Mouse (Mus musculus): Measurements from ENCODE around the gene Adnp. TPM values are rescaled to one million over a fixed set of nuclear protein-coding genes. Genes with fewer than 3 reads are reported as not detected.

Gene Adnp
- total and polyA plus RNA-seq, 3 experiments: 1.1 to 90.8 (median 45.6) TPM

DNA sequence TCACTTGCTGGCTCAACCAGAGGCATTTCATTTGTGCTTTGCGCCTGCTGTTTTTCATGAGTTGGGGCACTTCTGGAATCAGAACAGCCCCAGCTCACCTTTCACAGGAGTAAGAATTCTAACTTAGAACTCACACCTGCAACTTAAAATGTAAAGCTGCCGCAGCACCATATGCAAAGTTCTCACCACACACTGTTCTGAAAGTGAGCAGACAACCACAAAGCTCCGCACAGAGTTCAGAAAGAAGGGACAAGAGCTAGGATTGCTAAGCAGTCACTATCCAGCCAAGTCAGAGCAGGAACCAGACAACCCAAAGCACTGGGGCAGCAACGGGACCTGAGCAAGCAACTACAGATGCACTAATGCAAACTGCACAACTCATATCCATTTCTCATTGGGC lies 7.4 kb downstream of the Adnp start:
- H3K27me3 ChIP-seq (ENCODE audit: insufficient read depth, low read length): no peaks in the 10 kb centered on the region
- no peak for DNase-seq (ENCODE audit: low spot score)
- TF ChIP-seq GATA1 (IDR thresholded peaks at IDR 0.05; ENCODE audit: borderline replicate concordance, low read length): no peak
- no peak for TF ChIP-seq GATA2 (IDR thresholded peaks at IDR 0.05; ENCODE audit: borderline replicate concordance, low read depth, low read length)
- no peak for TF ChIP-seq CTCF (IDR thresholded peaks at IDR 0.05; ENCODE audit: low read depth, low read length)
- TF ChIP-seq TAL1 (conservative IDR thresholded peaks at IDR 0.05; ENCODE audit: low read depth, low read length): no peak
- no peak for TF ChIP-seq POLR2AphosphoS5 (IDR thresholded peaks at IDR 0.05; ENCODE audit: insufficient replicate concordance, low read depth, low read length)
- H3K36me3 ChIP-seq (replicated peaks): peaks cover 91% of the 10 kb centered on the region
- H3K4me1 ChIP-seq (ENCODE audit: insufficient read depth, low read depth, low read length): peaks cover 62% of the 10 kb centered on the region
- H3K4me3 ChIP-seq (ENCODE audit: low read depth, low read length): no peak overlapping the region
- H3K9me3 ChIP-seq (replicated peaks): no peaks in the 10 kb centered on the region
- no peak for ATAC-seq (ENCODE audit: extremely low read depth, insufficient number of reproducible peaks, low FRiP score, poor library complexity, severe bottlenecking)

DNA sequence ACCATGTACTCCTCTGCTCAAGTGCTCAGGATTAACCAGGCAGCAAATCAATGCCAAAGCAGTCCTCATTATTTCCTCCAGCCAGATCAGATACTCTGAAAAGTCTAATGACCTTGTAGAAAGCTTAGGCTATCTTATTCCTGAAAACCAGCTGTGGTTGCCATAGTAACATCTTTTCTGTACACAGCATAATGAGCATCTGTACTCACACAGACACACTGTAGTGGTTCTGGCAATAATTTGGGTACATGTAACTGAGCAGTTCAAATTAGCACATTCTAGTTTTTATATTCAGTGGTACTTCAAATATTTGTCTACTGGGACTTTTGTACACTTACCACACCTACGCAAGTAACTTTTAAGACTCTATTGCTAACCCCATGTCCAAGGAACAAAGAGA lies 8.5 kb downstream of the Adnp start:
- no peak for ATAC-seq (ENCODE audit: extremely low read depth, insufficient number of reproducible peaks, low FRiP score, poor library complexity, severe bottlenecking)
- Histone ChIP-seq H3K36me3 (replicated peaks) (peaks cover 91% of the 10 kb centered on the region), H3K27me3 (ENCODE audit: insufficient read depth, low read length) (no peaks in the 10 kb centered on the region), H3K4me3 (ENCODE audit: low read depth, low read length) (no peak overlapping the region), H3K4me1 (ENCODE audit: insufficient read depth, low read depth, low read length) (peaks cover 57% of the 10 kb centered on the region), H3K9me3 (replicated peaks) (no peaks in the 10 kb centered on the region)
- no peak for DNase-seq (ENCODE audit: low spot score)
- TF ChIP-seq CTCF (IDR thresholded peaks at IDR 0.05; ENCODE audit: low read depth, low read length): no peak
- TF ChIP-seq TAL1 (conservative IDR thresholded peaks at IDR 0.05; ENCODE audit: low read depth, low read length): no peak
- no peak for TF ChIP-seq POLR2AphosphoS5 (IDR thresholded peaks at IDR 0.05; ENCODE audit: insufficient replicate concordance, low read depth, low read length)
- no peak for TF ChIP-seq GATA1 (IDR thresholded peaks at IDR 0.05; ENCODE audit: borderline replicate concordance, low read length)
- no peak for TF ChIP-seq GATA2 (IDR thresholded peaks at IDR 0.05; ENCODE audit: borderline replicate concordance, low read depth, low read length)

DNA sequence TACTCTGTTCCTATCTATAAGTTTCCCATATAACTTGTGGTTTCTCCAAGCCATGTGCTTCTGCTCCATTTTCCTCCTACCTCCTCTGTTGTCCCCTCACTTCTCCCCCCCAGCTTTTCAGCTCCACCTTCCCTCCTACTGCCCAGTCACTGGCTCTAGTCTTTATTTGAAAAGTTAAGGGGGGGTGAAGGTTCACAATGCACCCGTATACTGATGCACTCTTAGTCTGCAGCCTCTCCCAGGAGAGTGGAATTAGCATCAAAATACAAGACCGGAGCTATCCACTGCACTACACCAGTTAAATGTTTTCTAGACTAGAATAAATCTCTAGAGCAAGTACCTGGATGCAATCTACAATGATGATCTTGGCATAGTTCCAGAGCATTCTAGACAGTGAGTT lies 11.2 kb downstream of the Adnp start:
- Histone ChIP-seq H3K9me3 (replicated peaks) (no peaks in the 10 kb centered on the region), H3K36me3 (replicated peaks) (peaks cover 94% of the 10 kb centered on the region), H3K4me1 (ENCODE audit: insufficient read depth, low read depth, low read length) (peaks cover 55% of the 10 kb centered on the region), H3K27me3 (ENCODE audit: insufficient read depth, low read length) (no peaks in the 10 kb centered on the region), H3K4me3 (ENCODE audit: low read depth, low read length) (no peak overlapping the region)
- DNase-seq (ENCODE audit: low spot score): no peak
- ATAC-seq (ENCODE audit: extremely low read depth, insufficient number of reproducible peaks, low FRiP score, poor library complexity, severe bottlenecking): no peak
- no peak for TF ChIP-seq GATA2 (IDR thresholded peaks at IDR 0.05; ENCODE audit: borderline replicate concordance, low read depth, low read length)
- TF ChIP-seq POLR2AphosphoS5 (IDR thresholded peaks at IDR 0.05; ENCODE audit: insufficient replicate concordance, low read depth, low read length): no peak
- no peak for TF ChIP-seq GATA1 (IDR thresholded peaks at IDR 0.05; ENCODE audit: borderline replicate concordance, low read length)

DNA sequence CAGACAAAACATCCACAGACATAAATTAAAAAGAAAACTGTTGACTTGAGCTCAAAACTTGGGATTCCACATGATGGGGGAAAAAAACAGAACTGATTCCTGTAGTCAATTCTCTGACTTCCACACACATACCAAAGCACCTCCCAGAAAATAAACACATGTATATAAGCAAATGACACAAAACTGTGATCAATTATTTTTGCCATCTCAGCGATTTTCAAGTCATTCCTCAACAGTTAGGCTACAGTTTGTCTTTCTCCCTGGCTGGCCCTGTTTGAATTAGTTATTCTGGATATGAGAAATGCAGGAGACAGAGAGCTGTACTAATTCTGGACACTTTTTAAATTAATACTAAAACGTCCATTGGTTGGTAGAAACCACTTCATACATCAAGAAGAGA lies 13.2 kb downstream of the Adnp start:
- no peaks in the 10 kb centered on the region for H3K9me3 ChIP-seq (replicated peaks)
- H3K36me3 ChIP-seq (replicated peaks): peaks cover 94% of the 10 kb centered on the region
- no peaks in the 10 kb centered on the region for H3K27me3 ChIP-seq (ENCODE audit: insufficient read depth, low read length)
- H3K4me1 ChIP-seq (ENCODE audit: insufficient read depth, low read depth, low read length): peaks cover 46% of the 10 kb centered on the region
- H3K4me3 ChIP-seq (ENCODE audit: low read depth, low read length): no peak overlapping the region
- TF ChIP-seq GATA2 (IDR thresholded peaks at IDR 0.05; ENCODE audit: borderline replicate concordance, low read depth, low read length) (no peak), GATA1 (IDR thresholded peaks at IDR 0.05; ENCODE audit: borderline replicate concordance, low read length) (no peak), POLR2AphosphoS5 (IDR thresholded peaks at IDR 0.05; ENCODE audit: insufficient replicate concordance, low read depth, low read length) (no peak), TAL1 (conservative IDR thresholded peaks at IDR 0.05; ENCODE audit: low read depth, low read length) (no peak), CTCF (IDR thresholded peaks at IDR 0.05; ENCODE audit: low read depth, low read length) (no peak)
- ATAC-seq (ENCODE audit: extremely low read depth, insufficient number of reproducible peaks, low FRiP score, poor library complexity, severe bottlenecking) (no peak), DNase-seq (ENCODE audit: low spot score) (no peak)

DNA sequence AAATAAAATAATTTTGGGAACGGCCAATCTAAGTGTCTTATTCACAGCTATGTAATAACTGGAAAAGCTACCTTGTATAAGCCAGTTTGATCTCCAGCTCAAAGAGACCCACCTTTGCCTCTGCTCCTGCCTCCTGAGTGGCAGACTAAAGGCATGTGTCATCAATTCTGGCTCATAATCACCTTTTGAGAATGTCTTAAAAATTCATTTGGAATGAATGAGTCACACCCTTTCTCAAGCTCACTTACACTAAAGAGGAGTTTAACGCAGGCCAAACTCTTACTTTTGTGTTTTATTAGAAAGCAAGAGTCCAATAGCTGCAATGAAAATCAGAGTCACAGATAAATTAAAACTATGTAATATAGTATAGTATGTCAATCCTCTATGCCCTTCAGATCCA lies 15.1 kb downstream of the Adnp start:
- DNase-seq (ENCODE audit: low spot score): no peak
- ATAC-seq (ENCODE audit: extremely low read depth, insufficient number of reproducible peaks, low FRiP score, poor library complexity, severe bottlenecking): no peak
- H3K36me3 ChIP-seq (replicated peaks): peaks cover 96% of the 10 kb centered on the region
- TF ChIP-seq POLR2AphosphoS5 (IDR thresholded peaks at IDR 0.05; ENCODE audit: insufficient replicate concordance, low read depth, low read length) (no peak), CTCF (IDR thresholded peaks at IDR 0.05; ENCODE audit: low read depth, low read length) (no peak), GATA2 (IDR thresholded peaks at IDR 0.05; ENCODE audit: borderline replicate concordance, low read depth, low read length) (no peak), GATA1 (IDR thresholded peaks at IDR 0.05; ENCODE audit: borderline replicate concordance, low read length) (no peak), TAL1 (conservative IDR thresholded peaks at IDR 0.05; ENCODE audit: low read depth, low read length) (no peak)
- no peaks in the 10 kb centered on the region for H3K9me3 ChIP-seq (replicated peaks)
- H3K4me3 ChIP-seq (ENCODE audit: low read depth, low read length): no peak overlapping the region
- H3K27me3 ChIP-seq (ENCODE audit: insufficient read depth, low read length): no peaks in the 10 kb centered on the region
- H3K4me1 ChIP-seq (ENCODE audit: insufficient read depth, low read depth, low read length): peaks cover 33% of the 10 kb centered on the region

DNA sequence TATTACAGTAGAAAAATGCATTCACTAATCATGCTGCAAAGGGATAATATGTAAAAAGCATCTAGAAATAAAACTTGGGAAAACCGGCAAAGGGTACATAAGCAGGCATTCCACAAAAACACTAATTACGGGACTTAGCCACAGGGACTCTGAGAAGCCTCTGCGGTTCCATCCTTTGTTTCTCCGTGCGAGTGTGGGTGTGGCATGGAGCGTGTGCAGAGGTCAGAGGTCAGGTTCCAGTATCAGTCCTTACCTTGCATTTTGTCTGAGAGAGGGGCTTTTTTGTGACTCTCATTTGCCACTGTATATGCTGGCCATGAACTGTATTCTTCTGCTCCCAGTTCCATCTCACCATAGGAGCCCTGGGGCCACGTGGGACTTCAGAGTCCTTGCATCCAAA lies 31.0 kb downstream of the Adnp start:
- H3K4me1 ChIP-seq (ENCODE audit: insufficient read depth, low read depth, low read length): no peaks in the 10 kb centered on the region
- H3K9me3 ChIP-seq (replicated peaks): no peaks in the 10 kb centered on the region
- DNase-seq (ENCODE audit: low spot score) (no peak), ATAC-seq (ENCODE audit: extremely low read depth, insufficient number of reproducible peaks, low FRiP score, poor library complexity, severe bottlenecking) (no peak)
- H3K27me3 ChIP-seq (ENCODE audit: insufficient read depth, low read length): no peaks in the 10 kb centered on the region
- peaks cover 76% of the 10 kb centered on the region for H3K36me3 ChIP-seq (replicated peaks)
- H3K4me3 ChIP-seq (ENCODE audit: low read depth, low read length): no peak overlapping the region
- TF ChIP-seq POLR2AphosphoS5 (IDR thresholded peaks at IDR 0.05; ENCODE audit: insufficient replicate concordance, low read depth, low read length): no peak
- no peak for TF ChIP-seq GATA1 (IDR thresholded peaks at IDR 0.05; ENCODE audit: borderline replicate concordance, low read length)
- TF ChIP-seq CTCF (IDR thresholded peaks at IDR 0.05; ENCODE audit: low read depth, low read length): no peak
- TF ChIP-seq GATA2 (IDR thresholded peaks at IDR 0.05; ENCODE audit: borderline replicate concordance, low read depth, low read length): no peak
- no peak for TF ChIP-seq TAL1 (conservative IDR thresholded peaks at IDR 0.05; ENCODE audit: low read depth, low read length)
